Mouse (Mus musculus) brain, embryonic 18.5 days (tissue): ENCODE results near the gene Tmem106a.
"Not testable (repeated sequence)": the region's sequence is repeated elsewhere in the genome, so short reads cannot be mapped to it uniquely, and the experiment has no call there.

Experiments
- DNase-seq: peaks from one replicate; pipeline ENCODE4 v3.0.0-alpha.2; 2012; ENCODE audit warnings: low read depth, low spot score

Tmem106a gene

GRCm38 (mm10) chr11:101582054-101583035 is at the start of gene Tmem106a:
TSS of gene Tmem106a (plus strand) at chr11:101582242.
- DNase-seq = no peak

- no peak for DNase-seq
These were observed 38.5 kb upstream of the Tmem106a start for GRCm38 (mm10) chr11:101543533-101543932.

GRCm38 (mm10) chr11:101544132-101544531 is 37.9 kb upstream of the Tmem106a start:
- DNase-seq = peak; percentile 58

- DNase-seq = no peak
These were observed 33.5 kb upstream of the Tmem106a start for GRCm38 (mm10) chr11:101548526-101548925.

- peak; percentile 99 for DNase-seq
These were observed 30.1 kb upstream of the Tmem106a start, which contains the start of the genes Brca1 and Nbr1 for GRCm38 (mm10) chr11:101551751-101552475. TSS of gene Brca1 (minus strand) at chr11:101551955. TSS of gene Nbr1 (plus strand) at chr11:101552149.

GRCm38 (mm10) chr11:101552476-101553300 is 29.4 kb upstream of the Tmem106a start:
- DNase-seq = peak; percentile 99

- DNase-seq = no peak
These were observed 28.6 kb upstream of the Tmem106a start for GRCm38 (mm10) chr11:101553354-101553930.

- DNase-seq = no peak
These were observed 25.5 kb upstream of the Tmem106a start for GRCm38 (mm10) chr11:101556541-101556940.

GRCm38 (mm10) chr11:101556954-101557353 is 25.1 kb upstream of the Tmem106a start:
- DNase-seq = no peak

GRCm38 (mm10) chr11:101562391-101562790 is 19.7 kb upstream of the Tmem106a start:
- DNase-seq = no peak

GRCm38 (mm10) chr11:101568421-101568820 is 13.6 kb upstream of the Tmem106a start:
- no peak for DNase-seq

- no peak for DNase-seq
These were observed 5.9 kb upstream of the Tmem106a start for GRCm38 (mm10) chr11:101576116-101576515.

- DNase-seq = no peak
These were observed 819 bp upstream of the Tmem106a start for GRCm38 (mm10) chr11:101581081-101581764.

- DNase-seq = no peak
These were observed 1.2 kb downstream of the Tmem106a start for GRCm38 (mm10) chr11:101583205-101583604.

GRCm38 (mm10) chr11:101585031-101585430 is 3.0 kb downstream of the Tmem106a start:
- DNase-seq = not testable (repeated sequence)

GRCm38 (mm10) chr11:101585805-101586204 is 3.8 kb downstream of the Tmem106a start:
- DNase-seq = no peak

GRCm38 (mm10) chr11:101587676-101588075 is 5.6 kb downstream of the Tmem106a start:
- no peak for DNase-seq

GRCm38 (mm10) chr11:101588868-101589267 is 6.8 kb downstream of the Tmem106a start:
- no peak for DNase-seq

- no peak for DNase-seq
These were observed 7.4 kb downstream of the Tmem106a start for GRCm38 (mm10) chr11:101589444-101589843.

GRCm38 (mm10) chr11:101589989-101590624 is 8.1 kb downstream of the Tmem106a start:
- DNase-seq = no peak
